Mouse (Mus musculus) lung, adult 18-20 months (tissue): ENCODE results near the gene Tent4a.
"Not testable (repeated sequence)": the region's sequence is repeated elsewhere in the genome, so short reads cannot be mapped to it uniquely, and the experiment has no call there.

ENCODE experiments used
- DNase-seq, 2 experiments: peaks; one replicate each; pipeline ENCODE4 v3.0.0; 2022; ENCODE audit warnings: mixed read lengths in 2 of 2

The Tent4a gene

GRCm38 (mm10) chr13:69534334-69534653 is at the start of gene Tent4a:
Gene Tent4a (minus strand): TSS chr13:69534617.
- DNase-seq, result no peak

- DNase-seq, result no peak
Measured at GRCm38 (mm10) chr13:69583591-69583990, 49.2 kb upstream of the Tent4a start.

- DNase-seq, result no peak
Measured at GRCm38 (mm10) chr13:69582411-69582810, 48.0 kb upstream of the Tent4a start.

- no peak for DNase-seq
Measured at GRCm38 (mm10) chr13:69577181-69577834, 42.9 kb upstream of the Tent4a start.

GRCm38 (mm10) chr13:69576676-69577075 is 42.3 kb upstream of the Tent4a start:
- no peak for DNase-seq

- no peak for DNase-seq
Measured at GRCm38 (mm10) chr13:69572594-69572993, 38.2 kb upstream of the Tent4a start.

- no peak for DNase-seq
Measured at GRCm38 (mm10) chr13:69569201-69569600, 34.8 kb upstream of the Tent4a start.

- not testable (repeated sequence) for DNase-seq
Measured at GRCm38 (mm10) chr13:69565401-69565800, 31.0 kb upstream of the Tent4a start.

GRCm38 (mm10) chr13:69564573-69564972 is 30.2 kb upstream of the Tent4a start:
- no peak for DNase-seq

GRCm38 (mm10) chr13:69563905-69564304 is 29.5 kb upstream of the Tent4a start:
- no peak for DNase-seq

GRCm38 (mm10) chr13:69562654-69563574 is 28.5 kb upstream of the Tent4a start:
- no peak for DNase-seq

GRCm38 (mm10) chr13:69562004-69562403 is 27.6 kb upstream of the Tent4a start:
- no peak for DNase-seq

GRCm38 (mm10) chr13:69559291-69559961 is 25.0 kb upstream of the Tent4a start:
- DNase-seq, result no peak

- no peak for DNase-seq
Measured at GRCm38 (mm10) chr13:69558098-69558660, 23.8 kb upstream of the Tent4a start.

GRCm38 (mm10) chr13:69556728-69557127 is 22.3 kb upstream of the Tent4a start:
- DNase-seq, result no peak

- DNase-seq, result no peak
Measured at GRCm38 (mm10) chr13:69555957-69556482, 21.6 kb upstream of the Tent4a start.

- DNase-seq, result no peak
Measured at GRCm38 (mm10) chr13:69555045-69555444, 20.6 kb upstream of the Tent4a start.

- DNase-seq, result no peak
Measured at GRCm38 (mm10) chr13:69554255-69554654, 19.8 kb upstream of the Tent4a start.

- DNase-seq, result no peak
Measured at GRCm38 (mm10) chr13:69553024-69553423, 18.6 kb upstream of the Tent4a start.

- no peak for DNase-seq
Measured at GRCm38 (mm10) chr13:69550831-69551230, 16.4 kb upstream of the Tent4a start.

- no peak for DNase-seq
Measured at GRCm38 (mm10) chr13:69549980-69550379, 15.6 kb upstream of the Tent4a start.

GRCm38 (mm10) chr13:69547488-69548180 is 13.2 kb upstream of the Tent4a start:
- DNase-seq, result no peak
